Mouse (Mus musculus): Measurements from ENCODE around the gene Csmd2.

The Csmd2 gene

GRCm38 (mm10) chr4:127987784-127988455 lies at the start of gene Csmd2:
TSS of gene Csmd2 (plus strand) at chr4:127987857.
- DNase-seq (ENCODE audit: extremely low spot score): peak; percentile 45

GRCm38 (mm10) chr4:127947696-127948095 lies 40.0 kb upstream of the Csmd2 start:
- no peak for DNase-seq (ENCODE audit: extremely low spot score)

GRCm38 (mm10) chr4:127953006-127953710 lies 34.5 kb upstream of the Csmd2 start:
- peak; percentile 8 for DNase-seq (ENCODE audit: extremely low spot score)

GRCm38 (mm10) chr4:127969101-127969500 lies 18.6 kb upstream of the Csmd2 start:
- no peak for DNase-seq (ENCODE audit: extremely low spot score)

GRCm38 (mm10) chr4:127970018-127970421 lies 17.6 kb upstream of the Csmd2 start:
- DNase-seq (ENCODE audit: extremely low spot score): peak; percentile 58

- peak; percentile 22 for DNase-seq (ENCODE audit: extremely low spot score)
Observed at GRCm38 (mm10) chr4:127970901-127971868, 16.5 kb upstream of the Csmd2 start, which contains the start of gene CK137956. TSS of gene CK137956 (minus strand) at chr4:127970951.

- DNase-seq (ENCODE audit: extremely low spot score): no peak
Observed at GRCm38 (mm10) chr4:127972976-127973375, 14.7 kb upstream of the Csmd2 start.

- DNase-seq (ENCODE audit: extremely low spot score): no peak
Observed at GRCm38 (mm10) chr4:127981125-127981524, 6.5 kb upstream of the Csmd2 start.

GRCm38 (mm10) chr4:127984426-127984825 lies 3.2 kb upstream of the Csmd2 start:
- no peak for DNase-seq (ENCODE audit: extremely low spot score)

GRCm38 (mm10) chr4:127985874-127986273 lies 1.8 kb upstream of the Csmd2 start:
- no peak for DNase-seq (ENCODE audit: extremely low spot score)

GRCm38 (mm10) chr4:127986491-127987075 lies 1.1 kb upstream of the Csmd2 start:
- DNase-seq (ENCODE audit: extremely low spot score): peak; percentile 31

GRCm38 (mm10) chr4:127987270-127987669 lies 387 bp upstream of the Csmd2 start:
- DNase-seq (ENCODE audit: extremely low spot score): peak; percentile 25

GRCm38 (mm10) chr4:127988526-127989180 lies 996 bp downstream of the Csmd2 start:
- peak; percentile 8 for DNase-seq (ENCODE audit: extremely low spot score)

- DNase-seq (ENCODE audit: extremely low spot score): peak; percentile 41
Observed at GRCm38 (mm10) chr4:127989347-127989995, 1.8 kb downstream of the Csmd2 start.

GRCm38 (mm10) chr4:127999281-127999680 lies 11.6 kb downstream of the Csmd2 start:
- no peak for DNase-seq (ENCODE audit: extremely low spot score)

GRCm38 (mm10) chr4:128002638-128003101 lies 15.0 kb downstream of the Csmd2 start:
- no peak for DNase-seq (ENCODE audit: extremely low spot score)

- no peak for DNase-seq (ENCODE audit: extremely low spot score)
Observed at GRCm38 (mm10) chr4:128004797-128005452, 17.3 kb downstream of the Csmd2 start.

GRCm38 (mm10) chr4:128019465-128019864 lies 31.8 kb downstream of the Csmd2 start:
- no peak for DNase-seq (ENCODE audit: extremely low spot score)

- no peak for DNase-seq (ENCODE audit: extremely low spot score)
Observed at GRCm38 (mm10) chr4:128028294-128028693, 40.6 kb downstream of the Csmd2 start.

GRCm38 (mm10) chr4:128041901-128042300 lies 54.2 kb downstream of the Csmd2 start:
- DNase-seq (ENCODE audit: extremely low spot score): no peak
